Mouse (Mus musculus): Measurements from ENCODE around the gene Ppp3ca. TPM values are rescaled to one million over a fixed set of nuclear protein-coding genes. Genes with fewer than 3 reads are reported as not detected.

Gene Ppp3ca
- total RNA-seq, 2 experiments from 2014 or later = 51.0 to 62.6 TPM

DNA sequence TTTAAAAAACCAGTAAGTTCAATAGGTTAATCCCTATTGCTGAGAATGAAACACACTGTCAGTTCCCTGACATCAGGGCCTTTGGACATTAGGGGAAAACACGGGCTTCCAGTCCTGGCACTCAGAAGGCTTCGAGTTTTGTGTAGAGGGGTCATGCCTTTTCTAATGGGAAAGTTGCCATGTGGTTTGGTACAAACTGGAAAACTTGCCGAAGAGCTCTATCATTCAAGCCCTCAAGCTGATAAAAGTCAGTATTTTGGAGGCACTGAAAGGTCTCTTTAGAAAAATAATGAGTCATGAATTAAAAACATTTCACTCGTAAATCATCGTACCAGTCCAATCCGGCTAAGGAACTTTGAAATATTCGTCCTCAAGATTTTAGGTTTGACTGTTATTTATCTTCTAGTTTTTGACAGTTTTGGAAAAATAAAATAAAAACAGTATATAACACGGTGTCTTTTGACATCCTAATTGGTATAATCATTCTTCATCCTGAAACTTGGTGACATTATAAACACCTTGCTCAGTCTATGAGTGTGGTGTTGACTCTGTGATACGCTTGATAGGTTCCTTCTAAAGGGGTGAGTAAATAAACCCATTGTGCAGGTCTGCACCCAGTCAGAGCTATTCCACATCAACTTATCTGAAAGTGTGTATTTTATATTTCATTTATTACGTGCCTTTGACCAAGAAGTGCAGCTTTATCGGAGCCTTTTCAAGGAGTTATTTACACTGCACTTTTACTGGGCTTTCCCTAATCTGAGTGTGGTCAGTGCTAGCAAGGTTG lies 192.3 kb downstream of the Ppp3ca start:
- DNase-seq = peak; percentile 23

DNA sequence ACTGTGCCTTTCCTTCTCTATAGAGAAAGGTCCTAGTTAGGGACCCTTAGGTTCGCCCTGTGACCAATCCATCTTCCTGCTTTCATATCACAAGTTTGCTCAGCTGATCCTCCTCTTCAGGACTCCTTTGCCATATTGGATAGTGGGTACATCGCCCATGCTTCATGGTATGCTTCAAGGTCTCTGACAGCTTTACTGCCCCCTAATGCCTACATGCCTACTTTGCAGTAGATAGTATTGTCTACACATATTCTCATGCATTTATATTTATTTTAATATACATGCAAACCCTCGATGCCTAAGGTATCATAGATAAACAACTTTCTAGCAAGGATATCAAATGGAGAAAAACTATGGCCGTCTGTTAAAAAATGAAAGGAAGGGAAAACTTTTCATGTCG lies 193.2 kb downstream of the Ppp3ca start:
- DNase-seq = no peak

- DNase-seq = no peak
Measured at GRCm38 (mm10) chr3:136864306-136864705, 194.4 kb downstream of the Ppp3ca start.

DNA sequence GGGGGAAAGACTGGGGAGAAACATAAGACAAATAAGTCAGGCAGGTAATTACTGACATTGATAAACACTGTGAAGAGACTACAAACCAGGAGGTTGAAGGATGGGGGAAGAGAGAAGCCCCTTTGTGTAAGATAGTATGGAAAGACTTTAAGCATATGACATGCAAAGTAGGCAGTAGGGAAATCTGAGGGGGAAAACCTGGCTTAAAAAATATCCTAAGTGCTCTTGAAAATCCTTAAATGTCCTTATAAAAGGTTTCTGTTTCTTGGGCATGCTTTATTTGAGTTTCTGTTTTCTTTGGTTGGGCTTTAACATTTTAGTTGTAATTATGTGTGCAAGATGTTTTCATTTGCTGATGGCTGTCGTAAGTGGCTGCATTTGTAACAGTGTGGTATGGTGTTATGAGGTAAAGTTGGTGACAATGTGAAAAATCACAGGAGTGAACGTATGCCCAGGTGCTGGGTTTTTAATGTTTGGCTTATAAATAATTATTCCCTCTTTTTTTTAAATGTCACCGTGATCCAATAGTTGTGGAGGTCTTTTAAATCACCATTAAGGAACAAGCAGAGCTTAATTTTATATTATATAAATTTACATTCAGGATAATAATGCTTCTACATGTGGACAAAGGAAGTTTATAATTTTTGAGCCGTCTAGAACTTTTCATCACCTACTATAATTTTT lies 195.4 kb downstream of the Ppp3ca start:
- no peak for DNase-seq

GRCm38 (mm10) chr3:136866095-136866494 lies 196.2 kb downstream of the Ppp3ca start:
- no peak for DNase-seq

GRCm38 (mm10) chr3:136866571-136866970 lies 196.6 kb downstream of the Ppp3ca start:
- no peak for DNase-seq

DNA sequence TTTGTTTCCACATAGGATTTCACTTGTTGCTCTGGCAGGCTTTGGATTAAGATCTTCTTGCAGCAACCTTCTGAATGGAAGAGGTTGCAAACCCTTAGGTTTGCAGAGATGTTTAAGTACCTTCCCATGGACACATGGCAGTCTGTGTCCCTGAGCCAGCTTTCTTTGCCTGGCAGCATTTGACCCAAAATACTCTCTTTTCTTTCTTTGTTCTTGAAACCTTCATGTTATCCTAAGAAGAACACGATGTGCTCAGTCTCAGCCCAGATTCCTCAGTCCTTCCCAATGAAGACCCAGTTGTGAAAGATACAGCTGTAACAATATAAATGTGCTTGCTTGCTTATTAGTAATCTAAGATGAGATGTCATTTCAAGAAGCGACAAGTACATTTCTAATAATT lies 197.4 kb downstream of the Ppp3ca start:
- no peak for DNase-seq

- DNase-seq = peak; percentile 38
Measured at GRCm38 (mm10) chr3:136871772-136872532, 202.0 kb downstream of the Ppp3ca start.

DNA sequence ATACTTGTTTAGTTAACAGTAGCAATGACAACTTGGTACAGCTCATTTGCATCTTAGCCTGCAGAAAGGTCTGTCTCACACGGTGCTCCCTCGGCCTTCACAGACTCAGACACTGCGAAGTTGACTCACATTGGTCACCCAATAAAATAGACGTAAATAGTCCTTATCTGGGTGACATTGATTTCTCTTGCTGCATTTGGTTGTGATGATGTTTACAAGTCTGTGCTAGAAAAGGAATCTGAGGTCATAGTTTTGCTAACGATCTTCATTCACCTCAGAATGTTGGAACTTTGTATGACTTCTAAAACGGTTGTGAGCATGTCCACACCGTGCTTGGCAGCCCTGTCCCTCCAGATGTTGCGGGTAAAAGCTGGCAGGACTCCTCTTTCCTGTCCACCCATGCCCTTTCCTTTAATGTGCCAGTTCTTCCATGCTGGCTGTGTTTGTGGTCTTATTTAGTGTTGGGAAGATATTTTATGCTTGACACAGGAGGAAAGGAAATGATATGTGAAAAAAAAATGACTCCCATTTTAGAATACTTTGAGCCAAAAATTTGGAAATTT lies 202.7 kb downstream of the Ppp3ca start:
- no peak for DNase-seq

DNA sequence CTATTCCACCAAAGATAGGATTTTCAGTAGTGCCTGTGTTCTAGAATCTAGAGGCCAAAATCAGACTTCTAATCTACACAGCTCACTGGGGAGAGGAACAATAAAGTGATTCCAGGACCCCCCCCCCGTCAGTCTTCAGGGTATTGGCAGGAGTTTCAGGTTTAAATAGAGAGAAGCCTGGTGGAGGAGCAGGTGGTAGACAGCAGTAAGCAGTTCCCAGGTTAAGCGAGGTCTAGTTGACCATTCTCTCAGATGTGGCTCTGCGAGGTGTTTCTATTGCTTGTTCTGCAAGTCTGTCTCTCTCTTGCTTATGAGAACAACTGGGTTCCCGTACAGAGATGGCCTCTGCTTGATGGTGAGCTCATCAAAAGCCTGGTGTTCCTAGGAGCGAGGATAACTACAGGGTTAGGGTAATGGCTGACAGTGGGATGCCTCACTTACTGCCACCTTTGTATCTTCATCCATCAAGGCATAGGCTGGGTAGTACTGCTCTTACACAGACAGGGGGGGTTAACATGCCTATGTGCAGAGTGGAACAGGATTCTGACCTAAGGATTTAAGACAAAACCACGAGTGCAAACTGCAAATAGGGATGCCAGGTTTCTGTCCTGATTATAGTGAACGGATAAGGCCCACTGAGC lies 204.0 kb downstream of the Ppp3ca start:
- no peak for DNase-seq

- DNase-seq = no peak
Measured at GRCm38 (mm10) chr3:136874566-136874965, 204.6 kb downstream of the Ppp3ca start.

DNA sequence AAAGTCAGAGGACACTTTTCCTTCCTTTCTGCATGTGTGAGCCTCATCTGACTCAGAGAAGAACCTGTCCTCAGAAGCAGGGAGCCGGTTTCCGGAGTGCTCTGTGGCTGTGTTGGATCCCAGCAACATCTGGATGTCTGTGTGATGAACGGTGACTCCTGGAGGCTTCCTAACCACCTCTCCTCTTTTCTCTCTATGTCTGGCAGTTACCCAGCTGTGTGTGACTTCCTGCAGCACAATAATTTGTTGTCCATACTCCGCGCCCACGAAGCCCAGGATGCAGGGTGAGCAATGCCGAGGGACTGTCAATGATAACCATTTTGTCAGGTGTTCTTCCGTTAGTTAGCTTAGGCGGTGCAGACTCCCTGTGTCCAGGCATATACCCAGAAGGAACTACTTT lies 217.8 kb downstream of the Ppp3ca start:
- no peak for DNase-seq

DNA sequence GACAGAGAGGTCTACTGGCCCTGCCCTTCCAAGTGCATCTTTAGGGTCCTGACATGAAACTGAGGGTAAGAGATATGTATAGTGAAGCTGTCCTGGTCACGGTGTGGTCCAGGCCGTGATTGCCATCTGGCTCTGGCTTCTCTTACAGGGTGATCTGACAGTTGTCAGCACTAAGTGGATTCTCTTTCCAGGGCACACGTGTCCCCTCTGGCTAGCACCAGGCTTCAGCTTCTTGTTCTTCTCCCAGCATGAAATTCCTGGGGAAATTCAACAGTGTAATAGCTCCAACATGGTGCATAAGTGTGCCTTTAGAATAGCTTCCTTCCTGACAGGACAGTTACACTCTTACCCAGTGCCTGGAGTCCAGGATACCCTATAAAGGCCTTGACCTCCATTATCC lies 222.2 kb downstream of the Ppp3ca start:
- DNase-seq = no peak

DNA sequence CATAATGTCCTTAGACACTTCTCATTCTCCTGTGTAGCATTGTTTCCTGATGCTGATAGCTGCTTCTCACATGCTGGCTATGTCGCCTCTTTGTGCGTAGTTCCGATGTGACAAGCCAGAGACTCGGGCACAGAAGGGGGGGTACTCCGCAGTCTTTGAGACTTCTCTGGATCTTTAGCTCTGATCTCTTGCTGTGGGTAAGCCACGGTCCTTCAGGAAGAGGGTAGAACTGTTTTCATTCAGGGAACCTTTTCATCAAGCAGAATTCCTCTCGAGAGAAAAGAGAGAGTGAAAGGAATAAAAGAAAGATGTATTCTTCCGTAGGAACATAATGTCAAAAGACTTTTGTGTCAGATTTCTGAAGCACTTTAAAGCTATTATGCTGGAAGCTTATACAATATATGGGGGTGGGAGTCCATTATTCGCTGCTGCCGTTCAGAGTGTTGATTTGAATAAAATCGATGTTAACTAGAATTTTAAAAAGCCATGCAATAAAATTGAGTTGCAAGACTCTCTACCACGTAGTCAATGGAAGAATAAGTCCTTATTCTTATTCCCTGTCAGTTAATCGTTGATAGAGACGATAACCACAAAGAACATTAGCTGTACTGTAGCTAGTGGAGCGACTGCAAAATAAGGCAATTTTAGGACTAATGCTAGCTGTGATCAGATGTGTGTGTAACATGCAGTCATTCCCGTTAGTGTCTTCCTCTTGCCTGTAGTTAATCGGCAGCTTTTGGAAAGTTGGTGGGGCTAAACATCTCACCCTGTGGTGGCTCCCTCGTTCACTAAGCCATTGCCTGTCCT lies 223.9 kb downstream of the Ppp3ca start:
- no peak for DNase-seq

GRCm38 (mm10) chr3:136895498-136895897 lies 225.6 kb downstream of the Ppp3ca start:
- DNase-seq = peak; percentile 28

DNA sequence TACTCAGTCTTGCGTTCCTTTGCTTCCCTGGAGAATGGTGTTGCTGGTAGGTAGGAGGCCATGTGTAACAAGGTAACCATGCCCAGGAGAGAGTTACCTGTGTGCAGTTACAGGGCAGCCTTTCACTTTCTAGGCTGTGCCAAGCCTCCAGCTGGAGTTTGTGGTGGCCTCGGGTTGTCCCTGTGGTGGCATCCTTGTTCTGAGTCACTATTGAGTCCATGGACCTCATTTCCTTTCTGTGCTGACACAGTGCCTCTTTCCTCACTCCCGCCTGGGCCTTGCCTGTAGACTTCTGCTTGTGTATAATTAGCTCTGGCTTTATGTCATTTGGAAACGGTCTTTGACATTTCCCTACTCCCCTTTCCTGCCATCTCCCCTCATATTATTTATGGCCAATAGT lies 226.4 kb downstream of the Ppp3ca start:
- DNase-seq = no peak

GRCm38 (mm10) chr3:136899744-136900143 lies 229.8 kb downstream of the Ppp3ca start:
- DNase-seq = no peak

DNA sequence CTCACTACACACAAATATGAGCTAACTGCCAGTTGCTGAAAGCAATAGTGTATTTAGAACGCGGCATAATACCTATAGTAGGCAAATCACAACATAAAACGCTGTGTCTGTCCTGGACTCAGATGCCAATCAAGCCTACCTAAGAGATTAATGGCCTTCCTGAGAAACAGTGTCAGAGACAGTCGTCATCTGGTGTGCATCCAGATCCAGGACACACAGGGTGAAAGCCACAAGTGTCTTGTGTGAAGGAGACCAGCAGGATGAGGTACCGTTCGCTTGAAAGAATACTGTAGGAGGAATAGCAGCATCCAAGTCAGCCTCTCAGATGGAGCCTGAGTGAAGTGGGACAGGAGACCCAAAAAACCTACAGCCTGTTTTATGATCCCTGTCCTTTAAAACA lies 231.1 kb downstream of the Ppp3ca start:
- no peak for DNase-seq

GRCm38 (mm10) chr3:136902776-136903175 lies 232.9 kb downstream of the Ppp3ca start:
- DNase-seq = no peak

- peak; percentile 17 for DNase-seq
Measured at GRCm38 (mm10) chr3:136905577-136905976, 235.7 kb downstream of the Ppp3ca start.

DNA sequence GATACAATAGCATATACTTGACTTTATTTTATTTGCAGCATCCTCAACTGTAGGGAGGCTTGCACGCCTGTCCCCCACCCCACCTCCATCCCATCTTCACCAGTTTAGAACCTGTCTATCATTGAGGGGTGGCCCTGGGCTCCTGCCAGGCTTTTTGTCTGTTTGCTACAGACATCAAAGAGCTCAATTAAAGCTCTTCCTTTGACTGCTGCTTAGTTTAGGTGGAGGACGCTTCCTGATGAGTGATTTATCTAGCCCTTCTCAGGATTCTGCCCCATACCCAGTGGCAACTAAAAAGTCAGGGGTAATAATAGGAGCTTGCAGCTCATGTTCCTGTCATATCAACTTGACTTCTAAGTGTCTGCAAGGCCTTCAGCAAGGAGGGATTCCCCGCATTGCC lies 239.6 kb downstream of the Ppp3ca start:
- no peak for DNase-seq
